Mouse (Mus musculus) embryonic fibroblast, embryonic 13.5 days (primary cell): ENCODE results near the gene Pcdh9.

Experiments used
- CTCF ChIP-seq: IDR thresholded peaks from 2 replicates; pipeline ENCODE4 v1.5.1; 2011; ENCODE audit warnings: mild to moderate bottlenecking, control low read depth, low read length, moderate library complexity, borderline replicate concordance; ENCODE audit not compliant: insufficient read depth
- POLR2A ChIP-seq: IDR thresholded peaks from 2 replicates; pipeline ENCODE4 v1.6.1; 2011; ENCODE audit warnings: low read depth, mild to moderate bottlenecking, control low read depth, low read length, moderate library complexity

- TF ChIP-seq CTCF: no peak
- no peak for TF ChIP-seq POLR2A
Observed at GRCm38 (mm10) chr14:93347031-93347430, 543.4 kb downstream of the Pcdh9 start.
